In the genomic region with DNA sequence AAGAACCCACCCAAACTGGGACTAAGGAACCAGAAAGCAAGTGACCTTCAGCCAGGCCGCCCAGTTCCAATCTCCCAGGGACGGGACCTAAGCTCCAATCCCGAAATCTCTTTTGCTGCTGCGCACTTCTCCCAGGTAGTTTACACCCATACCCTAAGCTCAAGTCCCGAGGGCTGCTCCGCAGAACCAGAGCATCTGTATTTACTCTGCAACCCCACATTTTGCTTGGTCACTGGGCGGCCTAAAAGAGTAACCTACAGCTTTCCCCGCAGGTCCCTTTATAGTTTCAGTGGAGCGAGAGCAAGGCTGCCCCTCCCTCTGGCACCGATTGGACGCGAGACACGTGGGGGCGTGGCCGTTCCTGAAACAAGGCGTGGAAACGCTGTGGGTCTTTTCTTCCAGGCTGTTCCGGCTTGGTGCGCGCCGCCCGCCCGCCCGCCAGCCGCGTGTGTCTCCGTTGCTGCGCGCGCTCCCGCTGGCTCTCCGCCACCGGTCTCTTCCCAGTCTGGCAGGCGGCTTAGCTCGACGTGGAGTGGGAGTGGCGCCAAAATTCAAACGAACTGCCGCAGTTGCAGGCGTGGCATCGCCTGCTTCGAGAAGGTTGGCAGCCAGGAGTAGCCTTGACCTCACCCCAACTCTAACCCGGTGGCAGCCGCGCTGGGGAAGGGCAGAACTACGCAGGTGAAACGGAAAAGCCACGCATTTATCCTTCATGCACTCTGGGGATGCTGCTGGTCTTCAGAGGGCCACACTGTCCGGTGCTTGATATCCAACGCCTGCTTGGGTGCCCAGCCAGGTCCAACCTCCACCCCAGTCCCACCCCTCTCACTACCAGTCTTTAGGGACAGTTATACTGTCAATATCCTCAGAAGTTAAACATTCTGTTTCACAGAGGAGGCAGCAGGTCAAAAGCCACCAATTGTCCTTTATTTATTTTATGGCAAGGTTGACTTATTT, we compare ENCODE assay signal across 8 mouse cellular contexts. TPM values are rescaled to one million over a fixed set of nuclear protein-coding genes. Genes with fewer than 3 reads are reported as not detected.
DNase-seq lines count a peak whose midpoint lies in the region; ATAC-seq and TF ChIP-seq lines count a peak whose summit lies in the region.
"Not testable (repeated sequence)": the region's sequence is repeated elsewhere in the genome, so short reads cannot be mapped to it uniquely, and the experiment has no call there.

No protein-coding gene starts in this region.

- H3K27ac ChIP-seq in heart, embryonic 12.5 days (ENCODE audit: poor library complexity, severe bottlenecking): 0 out of 2 replicates have a peak overlapping the region, but pooled peaks have one; percentile 54
- not testable (repeated sequence) for H3K27ac ChIP-seq in kidney, postnatal 0 days; liver, embryonic 11.5 days (ENCODE audit: low read depth, low read length); stomach, embryonic 14.5 days (ENCODE audit: low read length)

- H3K9me3 ChIP-seq in erythroblast, embryonic 14.5 days (ENCODE audit: control insufficient read depth, low read length); heart, embryonic 12.5 days (replicated peaks); kidney, postnatal 0 days (replicated peaks; ENCODE audit: low read length); liver, embryonic 11.5 days (ENCODE audit: control insufficient read depth, low read length); stomach, embryonic 14.5 days (ENCODE audit: control insufficient read depth, low read depth, low read length): not testable (repeated sequence)

- ATAC-seq in heart, embryonic 12.5 days (ENCODE audit: insufficient number of reproducible peaks, low FRiP score): peak; percentile 98
- ATAC-seq in kidney, postnatal 0 days (replicated peaks; ENCODE audit: low FRiP score, low read depth): peak; percentile 98
- peak; percentile 100 for ATAC-seq in liver, embryonic 11.5 days (replicated peaks; ENCODE audit: low FRiP score)
- peak; percentile 99 for ATAC-seq in stomach, embryonic 14.5 days (ENCODE audit: insufficient number of reproducible peaks, insufficient read depth, low FRiP score, low read depth)

- 1% methylated on average over 48 of the region's 50 CpGs for WGBS in heart, embryonic 12.5 days
- under 1% methylated on average over 45 of the region's 50 CpGs for WGBS in kidney, postnatal 0 days
- 1% methylated on average over 45 of the region's 50 CpGs for WGBS in liver, embryonic 11.5 days
- WGBS in stomach, embryonic 14.5 days: 2% methylated on average over 48 of the region's 50 CpGs

- DNase-seq in B cell, adult 2 months: peak; percentile 84 to 85
- peak; percentile 93 for DNase-seq in brain, adult 2 months (ENCODE audit: low read depth, low spot score)
- DNase-seq in kidney, postnatal 0 days (ENCODE audit: low spot score): peak; percentile 91
- peak; percentile 85 for DNase-seq in liver, embryonic 11.5 days (ENCODE audit: low spot score)
- peak; percentile 81 for DNase-seq in naive thymus-derived CD4-positive, alpha-beta T cell, adult 2 months (ENCODE audit: low read depth)

- H3K4me3 ChIP-seq in erythroblast, embryonic 14.5 days (replicated peaks): peak overlapping the region; percentile 32
- H3K4me3 ChIP-seq in heart, embryonic 12.5 days: peak overlapping the region; percentile 49
- peak overlapping the region; percentile 31 for H3K4me3 ChIP-seq in kidney, postnatal 0 days (replicated peaks; ENCODE audit: low read depth, low read length)
- H3K4me3 ChIP-seq in liver, embryonic 11.5 days (ENCODE audit: low read depth, low read length): peak overlapping the region; percentile 44
- peak overlapping the region; percentile 15; the same call in 1 of the 2 replicates for H3K4me3 ChIP-seq in stomach, embryonic 14.5 days (ENCODE audit: low read depth, low read length)

- not testable (repeated sequence) for TF ChIP-seq CTCF in kidney, postnatal 0 days (IDR thresholded peaks at IDR 0.05; ENCODE audit: low read depth)

- H3K4me1 ChIP-seq in erythroblast, embryonic 14.5 days (ENCODE audit: control insufficient read depth); heart, embryonic 12.5 days (replicated peaks); kidney, postnatal 0 days (replicated peaks; ENCODE audit: insufficient read depth, low read length); liver, embryonic 11.5 days (replicated peaks; ENCODE audit: control insufficient read depth, insufficient read depth, low read length); stomach, embryonic 14.5 days (ENCODE audit: control insufficient read depth, insufficient read depth, low read length): not testable (repeated sequence)

- H3K27me3 ChIP-seq in erythroblast, embryonic 14.5 days (ENCODE audit: control insufficient read depth); heart, embryonic 12.5 days (replicated peaks); kidney, postnatal 0 days (ENCODE audit: insufficient read depth, low read length); liver, embryonic 11.5 days (replicated peaks; ENCODE audit: control insufficient read depth, insufficient read depth, low read length); stomach, embryonic 14.5 days (ENCODE audit: control insufficient read depth, insufficient read depth, low read length): not testable (repeated sequence)

- H3K36me3 ChIP-seq in erythroblast, embryonic 14.5 days (ENCODE audit: control insufficient read depth); heart, embryonic 12.5 days; kidney, postnatal 0 days (ENCODE audit: insufficient read depth, low read length); liver, embryonic 11.5 days (ENCODE audit: control insufficient read depth, insufficient read depth, low read length); stomach, embryonic 14.5 days (ENCODE audit: control insufficient read depth, insufficient read depth, low read length): not testable (repeated sequence)

- peak overlapping the region; percentile 60; the same call in 1 of the 2 replicates for H3K9ac ChIP-seq in heart, embryonic 12.5 days
- not testable (repeated sequence) for H3K9ac ChIP-seq in kidney, postnatal 0 days (ENCODE audit: low read depth, low read length); stomach, embryonic 14.5 days (replicated peaks; ENCODE audit: low read depth, low read length)
- peak overlapping the region; percentile 52; the same call in 1 of the 2 replicates for H3K9ac ChIP-seq in liver, embryonic 11.5 days (ENCODE audit: low read depth, low read length)

- peak overlapping the region; percentile 72 for H3K4me2 ChIP-seq in heart, embryonic 12.5 days
- peak overlapping the region; percentile 48 for H3K4me2 ChIP-seq in kidney, postnatal 0 days (ENCODE audit: low read length)
- peak overlapping the region; percentile 65 for H3K4me2 ChIP-seq in liver, embryonic 11.5 days
- peak overlapping the region; percentile 36 for H3K4me2 ChIP-seq in stomach, embryonic 14.5 days (replicated peaks; ENCODE audit: low read depth, low read length)

RNA-seq across cellular contexts. Expression of a gene that starts 18.8 kb away (rescaled TPM):
- polyA plus RNA-seq in erythroblast, embryonic 14.5 days (2012): not detected in 2 replicates
- 0.21 and 0.45 TPM in 2 replicates for polyA plus RNA-seq in heart, embryonic 12.5 days (2016; fragmentation: Nextera tagmentation; extraction: Ambion mirVana)
- polyA plus RNA-seq in kidney, postnatal 0 days (2015; fragmentation: Nextera tagmentation; extraction: Ambion mirVana): 0.15 TPM in 1 of 2 replicates, not detected in the other
- polyA plus RNA-seq in liver, embryonic 11.5 days (2014; fragmentation: Nextera tagmentation; extraction: Ambion mirVana): not detected in 2 replicates
- polyA plus RNA-seq in stomach, embryonic 14.5 days (2014; fragmentation: Nextera tagmentation; extraction: Ambion mirVana): not detected in 2 replicates

RNA-seq across cellular contexts. Expression of a gene that starts 51.7 kb away (rescaled TPM):
- 0.47 and 0.62 TPM in 2 replicates for polyA plus RNA-seq in erythroblast, embryonic 14.5 days (2012)
- polyA plus RNA-seq in heart, embryonic 12.5 days (2016; fragmentation: Nextera tagmentation; extraction: Ambion mirVana): 5.9 and 6.9 TPM in 2 replicates
- polyA plus RNA-seq in kidney, postnatal 0 days (2015; fragmentation: Nextera tagmentation; extraction: Ambion mirVana): 9.0 and 9.7 TPM in 2 replicates
- 5.2 and 6.0 TPM in 2 replicates for polyA plus RNA-seq in liver, embryonic 11.5 days (2014; fragmentation: Nextera tagmentation; extraction: Ambion mirVana)
- polyA plus RNA-seq in stomach, embryonic 14.5 days (2014; fragmentation: Nextera tagmentation; extraction: Ambion mirVana): 10.1 and 16.1 TPM in 2 replicates
